Mouse (Mus musculus) CH12.LX (cell line): Measurements from ENCODE around the gene Notch1.

Source experiments
- CTCF ChIP-seq, 2 experiments: IDR thresholded peaks in 1 of 2; conservative IDR thresholded peaks in 1 of 2; 2 replicates each; pipeline ENCODE4 v1.5.1; 2011 to 2012; ENCODE audit warnings: low read depth in 2 of 2, low read length in 2 of 2, improper control_type of control experiment in 1 of 2, inconsistent platforms in 1 of 2, mild to moderate bottlenecking in 1 of 2, moderate library complexity in 1 of 2
- EP300 ChIP-seq: IDR thresholded peaks from 2 replicates; pipeline ENCODE4 v1.6.1; 2011; ENCODE audit warnings: low read length, improper control_type of control experiment
- JUND ChIP-seq: conservative IDR thresholded peaks from 2 replicates; pipeline ENCODE4 v1.6.1; 2011; ENCODE audit warnings: low read depth, low read length, improper control_type of control experiment
- MYC ChIP-seq: IDR thresholded peaks from 2 replicates; pipeline ENCODE4 v1.6.1; 2011; ENCODE audit warnings: low read depth, mild to moderate bottlenecking, improper control_type of control experiment, low read length
- SIN3A ChIP-seq: IDR thresholded peaks from 2 replicates; pipeline ENCODE4 v1.6.1; 2012; ENCODE audit warnings: low read length, improper control_type of control experiment, inconsistent platforms
- ZNF384 ChIP-seq: IDR thresholded peaks from 2 replicates; pipeline ENCODE4 v1.6.1; 2012; ENCODE audit warnings: low read depth, low read length, improper control_type of control experiment, inconsistent platforms

DNA sequence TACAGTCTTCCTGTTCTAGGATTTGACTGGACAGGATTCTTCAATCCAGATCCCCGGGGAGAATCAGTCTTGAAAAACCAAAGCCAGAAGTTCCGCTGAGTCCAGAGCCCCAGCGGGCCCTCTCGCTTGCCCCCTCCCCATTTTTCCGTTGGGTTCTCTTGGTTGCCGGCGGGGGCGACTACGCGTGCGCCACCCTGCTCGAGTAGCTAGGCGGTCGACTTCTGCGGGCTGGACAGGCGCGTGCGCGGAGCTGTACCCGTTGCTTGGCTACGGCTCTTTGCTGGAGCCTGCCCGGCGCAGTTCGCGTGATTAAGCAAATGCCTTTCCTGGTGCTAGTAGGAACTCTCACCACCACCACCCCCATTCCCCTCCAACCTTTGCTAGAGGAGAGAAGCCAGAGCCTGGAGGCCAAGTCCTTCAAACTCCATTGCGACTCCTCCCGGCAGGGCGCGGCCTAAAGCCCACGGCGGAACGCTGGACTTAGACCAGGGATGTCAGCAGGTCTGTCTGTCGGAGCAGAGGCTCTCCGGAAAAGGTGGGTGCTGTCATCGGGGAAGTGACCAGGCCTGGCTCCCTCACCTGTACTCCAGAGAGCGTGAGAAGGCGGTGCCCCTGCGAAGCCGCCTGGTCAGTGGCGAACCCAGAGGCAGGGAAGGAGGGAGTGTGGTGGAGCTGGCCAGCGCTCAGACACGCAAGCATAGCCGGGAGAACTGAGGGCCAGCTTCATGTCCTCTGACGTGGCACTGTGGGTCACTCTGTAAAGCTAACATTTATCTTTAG, 70.6 kb downstream of the Notch1 start:
- TF ChIP-seq ZNF384 (no peak), EP300 (no peak), JUND (no peak), CTCF (conservative IDR thresholded peaks at IDR 0.05 in 1 of 2, IDR thresholded peaks at IDR 0.05 in 1 of 2; ENCODE audit: low read depth in 2 of 2, low read length in 2 of 2) (peak in 1 of 2 experiments; percentile 19; a peak in 2 of 4 replicates), SIN3A (peak; percentile 83), MYC (peak; percentile 61; the same call in 1 of the 2 replicates)
